Mouse (Mus musculus) cerebellum, adult 9-11 months (tissue): ENCODE measurements around the gene Morc1.

ENCODE experiments used
- DNase-seq: peaks from one replicate; pipeline ENCODE4 v3.0.0; 2022

The Morc1 gene

DNA sequence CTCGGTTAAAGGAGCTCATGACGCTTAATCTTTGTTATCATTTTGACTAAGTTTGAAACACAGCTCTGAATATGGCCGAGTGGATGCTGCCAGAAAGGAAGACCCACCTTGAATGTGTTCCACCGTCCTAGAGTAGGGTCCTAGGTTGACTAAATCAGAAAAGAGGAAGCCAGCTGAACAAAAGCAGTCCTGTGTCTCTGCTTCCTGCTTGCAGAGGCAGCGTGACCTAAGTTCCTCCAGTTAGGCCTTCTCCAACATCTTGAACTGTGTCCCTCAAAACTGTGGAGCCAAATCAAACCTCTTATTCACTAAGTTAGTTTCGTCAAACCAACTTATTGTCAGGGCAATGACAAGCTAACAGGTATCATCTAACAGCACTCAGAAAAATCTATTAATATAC, 201.3 kb downstream of the Morc1 start:
- no peak for DNase-seq

DNA sequence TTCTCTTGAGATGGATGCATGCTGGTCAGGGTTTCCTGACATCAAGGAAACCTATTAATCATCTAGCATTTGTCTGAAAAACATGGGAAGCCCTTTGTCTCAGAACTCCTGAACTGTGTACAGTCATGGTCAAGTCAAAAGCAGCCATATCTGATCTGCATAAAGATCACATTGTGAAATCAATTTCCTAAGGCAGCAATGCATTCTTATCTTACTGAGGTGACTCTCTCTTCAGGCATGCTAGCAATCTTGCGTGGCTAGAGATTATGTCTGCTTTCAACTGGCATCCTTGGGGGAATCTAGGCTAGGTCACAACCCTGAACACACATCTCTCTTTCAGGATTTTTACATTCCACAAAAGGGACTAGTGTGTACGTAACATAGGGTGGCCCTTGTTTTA, 215.2 kb downstream of the Morc1 start:
- no peak for DNase-seq

- no peak for DNase-seq
Observed at GRCm38 (mm10) chr16:48671696-48672095, 240.7 kb downstream of the Morc1 start.

- no peak for DNase-seq
Observed at GRCm38 (mm10) chr16:48672664-48673063, 241.6 kb downstream of the Morc1 start.

DNA sequence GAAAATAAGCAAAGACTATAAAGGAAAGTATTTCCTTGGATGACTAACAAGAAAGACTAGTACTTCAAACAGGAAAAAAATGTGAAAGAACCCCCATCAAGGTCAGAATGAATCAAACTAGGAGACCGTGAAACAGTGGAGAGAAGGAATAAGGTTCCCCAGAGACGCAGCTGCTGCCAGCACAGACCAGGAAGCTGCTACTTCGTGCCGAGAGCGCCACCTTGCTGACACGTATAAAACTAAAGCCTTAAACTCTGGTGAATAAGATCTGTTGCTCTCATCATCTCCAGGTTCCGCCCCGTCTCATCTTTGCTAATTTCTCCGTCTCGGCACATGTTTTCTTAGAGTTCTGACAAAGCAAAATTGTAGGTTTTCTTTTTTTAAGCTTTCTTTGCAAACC, 244.6 kb downstream of the Morc1 start:
- peak; percentile 60 for DNase-seq

DNA sequence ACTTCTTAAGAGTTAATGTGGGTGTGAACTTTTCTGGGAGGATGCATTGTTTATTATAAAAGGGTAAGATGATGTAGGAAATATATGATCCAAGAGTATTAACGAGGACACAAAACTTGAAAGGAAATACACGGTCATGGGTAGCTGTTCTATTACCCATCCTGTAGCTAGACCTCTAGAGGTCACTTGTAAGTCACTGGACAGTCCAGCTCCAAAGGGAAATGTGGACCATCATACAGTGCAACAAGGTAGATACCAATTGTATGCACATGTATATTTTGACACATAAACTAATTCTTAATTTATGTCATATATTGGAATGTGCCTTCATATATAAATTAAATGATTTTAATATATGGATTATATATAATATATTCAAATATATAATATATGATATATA, 245.2 kb downstream of the Morc1 start:
- no peak for DNase-seq

GRCm38 (mm10) chr16:48677381-48677780, 246.3 kb downstream of the Morc1 start:
- DNase-seq = no peak

DNA sequence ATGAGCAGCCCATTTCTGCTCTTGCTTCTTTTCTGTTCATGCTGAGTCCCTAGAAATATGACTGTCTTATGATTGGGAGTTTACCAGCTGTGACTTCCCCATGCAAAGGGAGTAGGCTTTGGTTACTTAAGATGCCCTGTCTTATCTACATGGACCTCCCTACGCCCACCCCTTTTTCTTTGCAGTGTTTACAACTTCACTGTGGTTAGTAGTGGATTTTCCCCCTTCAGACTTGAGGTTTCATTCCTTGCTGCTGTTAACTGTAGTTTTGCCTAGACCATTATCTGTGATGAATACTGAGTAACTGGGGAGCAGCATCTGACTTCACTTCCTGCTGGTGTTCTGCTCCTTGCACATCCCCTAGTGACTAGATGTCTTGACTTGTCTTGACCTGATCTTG, 247.0 kb downstream of the Morc1 start:
- DNase-seq = no peak
